Mouse (Mus musculus): ENCODE data around the gene Slc30a5. TPM values are rescaled to one million over a fixed set of nuclear protein-coding genes. Genes with fewer than 3 reads are reported as not detected.

Gene Slc30a5
- polyA plus RNA-seq, 1 experiment, result 20.9 TPM

- no peaks in the 10 kb centered on the region for H3K27me3 ChIP-seq (ENCODE audit: control insufficient read depth, insufficient read depth, insufficient read length)
Observed at GRCm38 (mm10) chr13:100854174-100854573, 20.9 kb upstream of the Slc30a5 start.

GRCm38 (mm10) chr13:100853120-100853519 lies 19.9 kb upstream of the Slc30a5 start:
- TF ChIP-seq TCF12 (IDR thresholded peaks at IDR 0.05; ENCODE audit: insufficient read depth, poor library complexity, severe bottlenecking), result no peak
- no peak for TF ChIP-seq MAX (IDR thresholded peaks at IDR 0.05; ENCODE audit: low read depth)
- TF ChIP-seq E2F4 (IDR thresholded peaks at IDR 0.05; ENCODE audit: insufficient read depth), result no peak
- no peak for TF ChIP-seq CEBPB (IDR thresholded peaks at IDR 0.05; ENCODE audit: insufficient read depth, poor library complexity, severe bottlenecking)
- TF ChIP-seq POLR2A (IDR thresholded peaks at IDR 0.05; ENCODE audit: insufficient read length, low read depth), result no peak
- no peak for TF ChIP-seq MYOD1 (IDR thresholded peaks at IDR 0.05; ENCODE audit: control insufficient read depth in 1 of 3, insufficient read length in 2 of 3, low read depth in 2 of 3)
- TF ChIP-seq SRF (IDR thresholded peaks at IDR 0.05; ENCODE audit: control insufficient read depth, insufficient read length, low read depth), result no peak
- H3ac ChIP-seq (ENCODE audit: control insufficient read depth, insufficient read length), result no peak overlapping the region
- H3K36me3 ChIP-seq (ENCODE audit: control insufficient read depth, insufficient read depth), result no peaks in the 10 kb centered on the region
- no peaks in the 10 kb centered on the region for H3K79me2 ChIP-seq (ENCODE audit: control insufficient read depth, insufficient read depth)
- H3K4me3 ChIP-seq, result no peak overlapping the region
- no peak overlapping the region for H3K4me2 ChIP-seq (ENCODE audit: low read depth)
- H3K27me3 ChIP-seq (ENCODE audit: control insufficient read depth, insufficient read depth, insufficient read length), result no peaks in the 10 kb centered on the region

More at GRCm38 (mm10) chr13:100854174-100854573, 20.9 kb upstream of the Slc30a5 start:
- Histone ChIP-seq H3K36me3 (ENCODE audit: control insufficient read depth, insufficient read depth) (no peaks in the 10 kb centered on the region), H3ac (ENCODE audit: control insufficient read depth, insufficient read length) (no peak overlapping the region), H3K4me2 (ENCODE audit: low read depth) (no peak overlapping the region), H3K4me3 (no peak overlapping the region), H3K79me2 (ENCODE audit: control insufficient read depth, insufficient read depth) (no peaks in the 10 kb centered on the region)
- TF ChIP-seq CEBPB (IDR thresholded peaks at IDR 0.05; ENCODE audit: insufficient read depth, poor library complexity, severe bottlenecking), result no peak
- no peak for TF ChIP-seq TCF3 (IDR thresholded peaks at IDR 0.05; ENCODE audit: insufficient read length, low read depth)
- no peak for TF ChIP-seq REST (IDR thresholded peaks at IDR 0.05; ENCODE audit: insufficient read depth, insufficient read length)
- no peak for TF ChIP-seq MYOG (IDR thresholded peaks at IDR 0.05; ENCODE audit: control insufficient read depth in 1 of 3, insufficient read depth in 1 of 3, insufficient read length in 2 of 3, low read depth in 2 of 3)
- no peak for TF ChIP-seq TCF12 (IDR thresholded peaks at IDR 0.05; ENCODE audit: insufficient read depth, poor library complexity, severe bottlenecking)
- no peak for TF ChIP-seq MYOD1 (IDR thresholded peaks at IDR 0.05; ENCODE audit: control insufficient read depth in 1 of 3, insufficient read length in 2 of 3, low read depth in 2 of 3)
- no peak for TF ChIP-seq USF1 (IDR thresholded peaks at IDR 0.05; ENCODE audit: low read depth)
- TF ChIP-seq MAX (IDR thresholded peaks at IDR 0.05; ENCODE audit: low read depth), result no peak
- TF ChIP-seq POLR2A (IDR thresholded peaks at IDR 0.05; ENCODE audit: insufficient read length, low read depth), result no peak
- TF ChIP-seq E2F4 (IDR thresholded peaks at IDR 0.05; ENCODE audit: insufficient read depth), result no peak
- TF ChIP-seq SRF (IDR thresholded peaks at IDR 0.05; ENCODE audit: control insufficient read depth, insufficient read length, low read depth), result no peak
- no peak for TF ChIP-seq POLR2AphosphoS2 (IDR thresholded peaks at IDR 0.05; ENCODE audit: insufficient read length, low read depth)

GRCm38 (mm10) chr13:100849137-100849536 lies 15.9 kb upstream of the Slc30a5 start:
- H3K36me3 ChIP-seq (ENCODE audit: control insufficient read depth, insufficient read depth), result no peaks in the 10 kb centered on the region
- H3K79me2 ChIP-seq (ENCODE audit: control insufficient read depth, insufficient read depth), result no peaks in the 10 kb centered on the region
- H3K27me3 ChIP-seq (ENCODE audit: control insufficient read depth, insufficient read depth, insufficient read length), result no peaks in the 10 kb centered on the region
- no peak overlapping the region for H3K4me2 ChIP-seq (ENCODE audit: low read depth)
- no peak overlapping the region for H3K4me3 ChIP-seq
- no peak for TF ChIP-seq CEBPB (IDR thresholded peaks at IDR 0.05; ENCODE audit: insufficient read depth, poor library complexity, severe bottlenecking)
- no peak for TF ChIP-seq MAX (IDR thresholded peaks at IDR 0.05; ENCODE audit: low read depth)
- no peak for TF ChIP-seq MYOG (IDR thresholded peaks at IDR 0.05; ENCODE audit: control insufficient read depth in 1 of 3, insufficient read depth in 1 of 3, insufficient read length in 2 of 3, low read depth in 2 of 3)
- no peak for TF ChIP-seq POLR2A (IDR thresholded peaks at IDR 0.05; ENCODE audit: insufficient read length, low read depth)
- no peak for TF ChIP-seq SRF (IDR thresholded peaks at IDR 0.05; ENCODE audit: control insufficient read depth, insufficient read length, low read depth)
- TF ChIP-seq TCF3 (IDR thresholded peaks at IDR 0.05; ENCODE audit: insufficient read length, low read depth), result no peak
- TF ChIP-seq TCF12 (IDR thresholded peaks at IDR 0.05; ENCODE audit: insufficient read depth, poor library complexity, severe bottlenecking), result no peak
- TF ChIP-seq POLR2AphosphoS2 (IDR thresholded peaks at IDR 0.05; ENCODE audit: insufficient read length, low read depth), result no peak
- TF ChIP-seq USF1 (IDR thresholded peaks at IDR 0.05; ENCODE audit: low read depth), result no peak
- no peak for TF ChIP-seq E2F4 (IDR thresholded peaks at IDR 0.05; ENCODE audit: insufficient read depth)
- no peak for TF ChIP-seq MYOD1 (IDR thresholded peaks at IDR 0.05; ENCODE audit: control insufficient read depth in 1 of 3, insufficient read length in 2 of 3, low read depth in 2 of 3)
- TF ChIP-seq REST (IDR thresholded peaks at IDR 0.05; ENCODE audit: insufficient read depth, insufficient read length), result no peak
- no peak overlapping the region for H3ac ChIP-seq (ENCODE audit: control insufficient read depth, insufficient read length)

- H3ac ChIP-seq (ENCODE audit: control insufficient read depth, insufficient read length), result no peak overlapping the region
- H3K4me2 ChIP-seq (ENCODE audit: low read depth), result peak overlapping the region; percentile 77
- no peaks in the 10 kb centered on the region for H3K36me3 ChIP-seq (ENCODE audit: control insufficient read depth, insufficient read depth)
- no peaks in the 10 kb centered on the region for H3K27me3 ChIP-seq (ENCODE audit: control insufficient read depth, insufficient read depth, insufficient read length)
- H3K4me3 ChIP-seq, result no peak overlapping the region
- no peak for TF ChIP-seq MYOD1 (IDR thresholded peaks at IDR 0.05; ENCODE audit: control insufficient read depth in 1 of 3, insufficient read length in 2 of 3, low read depth in 2 of 3)
- TF ChIP-seq POLR2A (IDR thresholded peaks at IDR 0.05; ENCODE audit: insufficient read length, low read depth), result no peak
- no peak for TF ChIP-seq SRF (IDR thresholded peaks at IDR 0.05; ENCODE audit: control insufficient read depth, insufficient read length, low read depth)
- TF ChIP-seq MYOG (IDR thresholded peaks at IDR 0.05; ENCODE audit: control insufficient read depth in 1 of 3, insufficient read depth in 1 of 3, insufficient read length in 2 of 3, low read depth in 2 of 3), result no peak
- no peak for TF ChIP-seq USF1 (IDR thresholded peaks at IDR 0.05; ENCODE audit: low read depth)
- TF ChIP-seq E2F4 (IDR thresholded peaks at IDR 0.05; ENCODE audit: insufficient read depth), result no peak
- no peak for TF ChIP-seq TCF3 (IDR thresholded peaks at IDR 0.05; ENCODE audit: insufficient read length, low read depth)
- no peak for TF ChIP-seq TCF12 (IDR thresholded peaks at IDR 0.05; ENCODE audit: insufficient read depth, poor library complexity, severe bottlenecking)
- no peak for TF ChIP-seq CEBPB (IDR thresholded peaks at IDR 0.05; ENCODE audit: insufficient read depth, poor library complexity, severe bottlenecking)
- TF ChIP-seq MAX (IDR thresholded peaks at IDR 0.05; ENCODE audit: low read depth), result no peak
- TF ChIP-seq POLR2AphosphoS2 (IDR thresholded peaks at IDR 0.05; ENCODE audit: insufficient read length, low read depth), result no peak
- H3K79me2 ChIP-seq (ENCODE audit: control insufficient read depth, insufficient read depth), result no peaks in the 10 kb centered on the region
Observed at GRCm38 (mm10) chr13:100846891-100847579, 13.8 kb upstream of the Slc30a5 start.

Data from myocyte (in vitro differentiated cells).